Mouse (Mus musculus): Measurements from ENCODE around the gene Lrrc29. TPM values are rescaled to one million over a fixed set of nuclear protein-coding genes. Genes with fewer than 3 reads are reported as not detected.

Gene Lrrc29
- total RNA-seq, 2 experiments from 2014 or later: 5.1 to 5.2 TPM

GRCm38 (mm10) chr8:105313622-105314402 lies 12.3 kb downstream of the Lrrc29 start:
- no peak for DNase-seq (ENCODE audit: low spot score in 2 of 2)
- intact Hi-C loops (cut with DNase I): no loop called here

- intact Hi-C loops (cut with DNase I): no loop called here
- DNase-seq (ENCODE audit: low spot score in 2 of 2): no peak
These were observed 13.1 kb downstream of the Lrrc29 start for GRCm38 (mm10) chr8:105312891-105313481.

- no peak for DNase-seq (ENCODE audit: low spot score in 2 of 2)
- intact Hi-C loops (cut with DNase I): no loop called here
These were observed 14.4 kb downstream of the Lrrc29 start for GRCm38 (mm10) chr8:105311718-105312117.

- DNase-seq (ENCODE audit: low spot score in 2 of 2): no peak
- intact Hi-C loops (cut with DNase I): no loop called here
These were observed 16.0 kb downstream of the Lrrc29 start for GRCm38 (mm10) chr8:105310118-105310517.

- intact Hi-C loops (cut with DNase I): no loop called here
- no peak for DNase-seq (ENCODE audit: low spot score in 2 of 2)
These were observed 16.8 kb downstream of the Lrrc29 start for GRCm38 (mm10) chr8:105309142-105309847.

GRCm38 (mm10) chr8:105308428-105308827 lies 17.6 kb downstream of the Lrrc29 start:
- intact Hi-C loops (cut with DNase I): no loop called here
- no peak for DNase-seq (ENCODE audit: low spot score in 2 of 2)

- intact Hi-C loops (cut with DNase I): no loop called here
- DNase-seq (ENCODE audit: low spot score in 2 of 2): no peak
These were observed 18.4 kb downstream of the Lrrc29 start for GRCm38 (mm10) chr8:105307670-105308069.

- DNase-seq (ENCODE audit: low spot score in 2 of 2): peak in 1 of 2 experiments; percentile 30
- intact Hi-C loops (cut with DNase I): no loop called here
These were observed 19.9 kb downstream of the Lrrc29 start for GRCm38 (mm10) chr8:105306146-105306691.

- peak; percentile 55 to 60 for DNase-seq (ENCODE audit: low spot score in 2 of 2)
- intact Hi-C loops (cut with DNase I): no loop called here
These were observed 20.6 kb downstream of the Lrrc29 start, which contains the start of gene Elmo3 for GRCm38 (mm10) chr8:105305211-105306145. TSS of gene Elmo3 (plus strand) at chr8:105305601.

GRCm38 (mm10) chr8:105304325-105305210 lies 21.5 kb downstream of the Lrrc29 start:
- intact Hi-C loops (cut with DNase I): no loop called here
- DNase-seq (ENCODE audit: low spot score in 2 of 2): no peak

- no peak for DNase-seq (ENCODE audit: low spot score in 2 of 2)
- intact Hi-C loops (cut with DNase I): no loop called here
These were observed 22.2 kb downstream of the Lrrc29 start for GRCm38 (mm10) chr8:105303874-105304273.

GRCm38 (mm10) chr8:105303396-105303795 lies 22.7 kb downstream of the Lrrc29 start:
- intact Hi-C loops (cut with DNase I): no loop called here
- peak in 1 of 2 experiments; percentile 67 for DNase-seq (ENCODE audit: low spot score in 2 of 2)

GRCm38 (mm10) chr8:105299962-105300361 lies 26.1 kb downstream of the Lrrc29 start:
- no peak for DNase-seq (ENCODE audit: low spot score in 2 of 2)
- intact Hi-C loops (cut with DNase I): no loop called here

- intact Hi-C loops (cut with DNase I): no loop called here
- DNase-seq (ENCODE audit: low spot score in 2 of 2): no peak
These were observed 27.5 kb downstream of the Lrrc29 start for GRCm38 (mm10) chr8:105298351-105299252.

- intact Hi-C loops (cut with DNase I): no loop called here
- DNase-seq (ENCODE audit: low spot score in 2 of 2): peak; percentile 95 to 96
These were observed 28.4 kb downstream of the Lrrc29 start, which contains the start of gene E2f4 for GRCm38 (mm10) chr8:105297511-105298192. TSS of gene E2f4 (plus strand) at chr8:105297663.

- intact Hi-C loops (cut with DNase I): no loop called here
These were observed 30.0 kb downstream of the Lrrc29 start, which contains the start of gene Exoc3l for GRCm38 (mm10) chr8:105295895-105296573. TSS of gene Exoc3l (minus strand) at chr8:105296101.

More at GRCm38 (mm10) chr8:105295895-105296573, 30.0 kb downstream of the Lrrc29 start, which contains the start of gene Exoc3l:
- DNase-seq (ENCODE audit: low spot score in 2 of 2): no peak

Measured in left cerebral cortex, postnatal 25 days (tissue).